Mouse (Mus musculus) cerebellum, postnatal 36 days (tissue): ENCODE measurements around the gene Pi16.

ENCODE experiments used
- DNase-seq, 2 experiments: peaks; one replicate each; pipeline ENCODE4 v3.0.0; 2021 to 2022; ENCODE audit warnings: mixed read lengths in 2 of 2

Pi16 gene

GRCm38 (mm10) chr17:29304376-29305057 lies 13.0 kb upstream of the Pi16 start:
- no peak for DNase-seq

GRCm38 (mm10) chr17:29305058-29305806 lies 12.2 kb upstream of the Pi16 start:
- DNase-seq, result peak; percentile 54 to 59

- DNase-seq, result no peak
Measured at GRCm38 (mm10) chr17:29305871-29306270, 11.6 kb upstream of the Pi16 start.

- no peak for DNase-seq
Measured at GRCm38 (mm10) chr17:29310056-29310623, 7.3 kb upstream of the Pi16 start.

- no peak for DNase-seq
Measured at GRCm38 (mm10) chr17:29311602-29312001, 5.9 kb upstream of the Pi16 start.

GRCm38 (mm10) chr17:29312082-29312481 lies 5.4 kb upstream of the Pi16 start:
- DNase-seq, result no peak

- no peak for DNase-seq
Measured at GRCm38 (mm10) chr17:29313300-29313699, 4.2 kb upstream of the Pi16 start.

- DNase-seq, result no peak
Measured at GRCm38 (mm10) chr17:29315672-29316465, 1.6 kb upstream of the Pi16 start.

- no peak for DNase-seq
Measured at GRCm38 (mm10) chr17:29316891-29317290, 589 bp upstream of the Pi16 start.

GRCm38 (mm10) chr17:29318731-29319250 lies 1.3 kb downstream of the Pi16 start:
- no peak for DNase-seq

GRCm38 (mm10) chr17:29319476-29319875 lies 2.0 kb downstream of the Pi16 start:
- DNase-seq, result no peak

- DNase-seq, result no peak
Measured at GRCm38 (mm10) chr17:29319881-29320639, 2.6 kb downstream of the Pi16 start.

GRCm38 (mm10) chr17:29321765-29322602 lies 4.5 kb downstream of the Pi16 start:
- no peak for DNase-seq

GRCm38 (mm10) chr17:29322603-29322962 lies 5.1 kb downstream of the Pi16 start:
- no peak for DNase-seq

GRCm38 (mm10) chr17:29323625-29324024 lies 6.1 kb downstream of the Pi16 start:
- DNase-seq, result no peak

- no peak for DNase-seq
Measured at GRCm38 (mm10) chr17:29325831-29326230, 8.4 kb downstream of the Pi16 start.

- no peak for DNase-seq
Measured at GRCm38 (mm10) chr17:29326531-29327529, 9.3 kb downstream of the Pi16 start.

GRCm38 (mm10) chr17:29327691-29328090 lies 10.2 kb downstream of the Pi16 start:
- no peak for DNase-seq

GRCm38 (mm10) chr17:29330221-29330620 lies 12.7 kb downstream of the Pi16 start:
- DNase-seq, result no peak
